Mouse (Mus musculus) heart, adult 2 months (tissue): ENCODE data around the gene Chd3. TPM values are rescaled to one million over a fixed set of nuclear protein-coding genes. Genes with fewer than 3 reads are reported as not detected.

Source experiments
- DNase-seq, 2 experiments: peaks; one replicate each; pipeline ENCODE4 v3.0.0; 2021
- H3K27ac ChIP-seq: fragments of 200-600 bp; 2 replicates; pipeline ENCODE4 v1.8.1; 2022
- H3K27me3 ChIP-seq: fragments of 200-500 bp; 2 replicates; pipeline ENCODE4 v1.6.1; 2012; ENCODE audit warnings: mild to moderate bottlenecking, low read length, inconsistent platforms, mixed read lengths; ENCODE audit not compliant: control insufficient read depth, insufficient read depth
- H3K36me3 ChIP-seq: fragments of 200-500 bp; 2 replicates; pipeline ENCODE4 v1.6.1; 2012; ENCODE audit warnings: low read length, inconsistent platforms; ENCODE audit not compliant: control insufficient read depth, insufficient read depth
- H3K4me1 ChIP-seq: fragments of 200-500 bp; 2 replicates; pipeline ENCODE4 v1.6.1; 2011; ENCODE audit warnings: low read length; ENCODE audit not compliant: control insufficient read depth, insufficient read depth
- H3K4me3 ChIP-seq: fragments of 200-600 bp; 2 replicates; pipeline ENCODE4 v1.8.1; 2022
- H3K79me2 ChIP-seq: fragments of 200-500 bp; replicated peaks from 2 replicates; pipeline ENCODE4 v1.6.1; 2012; ENCODE audit warnings: mild to moderate bottlenecking, inconsistent platforms, low read length, moderate library complexity, mixed read lengths; ENCODE audit not compliant: control insufficient read depth, insufficient read depth
- H3K9ac ChIP-seq: fragments of 200-500 bp; 2 replicates; pipeline ENCODE4 v1.6.1; 2012; ENCODE audit warnings: low read depth, mild to moderate bottlenecking, control low read depth, inconsistent platforms, low read length, mixed read lengths
- CTCF ChIP-seq: fragments of 200-600 bp; IDR thresholded peaks from 2 replicates; pipeline ENCODE4 v1.8.1; 2022; ENCODE audit warnings: antibody characterized with exemption, mild to moderate bottlenecking, moderate library complexity
- EP300 ChIP-seq: fragments of 200-500 bp; IDR thresholded peaks from 2 replicates; pipeline ENCODE4 v1.6.1; 2011; ENCODE audit warnings: low read depth, low read length, control low read depth; ENCODE audit not compliant: insufficient read depth
- POLR2A ChIP-seq: fragments of 200-500 bp; IDR thresholded peaks from 2 replicates; pipeline ENCODE4 v1.6.1; 2011; ENCODE audit warnings: mild to moderate bottlenecking, low read depth, low read length, control low read depth; ENCODE audit not compliant: insufficient read depth
- WGBS: fragments of 180-500 bp; shearing (Covaris S2); methylation state at CpG from one replicate; pipeline ENCODE4 v1.1.7; 2018; 5-methylcytosine and 5-hydroxymethylcytosine counted together
- intact Hi-C: fragments of 180-260 bp; cut with DNase I; formaldehyde crosslinking; loops from one replicate; pipeline ENCODE4 v1.15.1; 2025
- polyA plus RNA-seq: library from polyadenylated mRNA; depleted of rRNA; stranded (reverse); fragments of >200 nt; gene quantifications from 2 replicates; pipeline ENCODE4 v1.2.3, GENCODE M21; 2012
- total RNA-seq, 2 experiments: library from RNA; stranded (reverse); gene quantifications; 2 replicates each; pipeline ENCODE4 v1.2.3; 2021

Gene Chd3
- total and polyA plus RNA-seq, 3 experiments: 18.3 to 22.2 (median 20.2) TPM

DNA sequence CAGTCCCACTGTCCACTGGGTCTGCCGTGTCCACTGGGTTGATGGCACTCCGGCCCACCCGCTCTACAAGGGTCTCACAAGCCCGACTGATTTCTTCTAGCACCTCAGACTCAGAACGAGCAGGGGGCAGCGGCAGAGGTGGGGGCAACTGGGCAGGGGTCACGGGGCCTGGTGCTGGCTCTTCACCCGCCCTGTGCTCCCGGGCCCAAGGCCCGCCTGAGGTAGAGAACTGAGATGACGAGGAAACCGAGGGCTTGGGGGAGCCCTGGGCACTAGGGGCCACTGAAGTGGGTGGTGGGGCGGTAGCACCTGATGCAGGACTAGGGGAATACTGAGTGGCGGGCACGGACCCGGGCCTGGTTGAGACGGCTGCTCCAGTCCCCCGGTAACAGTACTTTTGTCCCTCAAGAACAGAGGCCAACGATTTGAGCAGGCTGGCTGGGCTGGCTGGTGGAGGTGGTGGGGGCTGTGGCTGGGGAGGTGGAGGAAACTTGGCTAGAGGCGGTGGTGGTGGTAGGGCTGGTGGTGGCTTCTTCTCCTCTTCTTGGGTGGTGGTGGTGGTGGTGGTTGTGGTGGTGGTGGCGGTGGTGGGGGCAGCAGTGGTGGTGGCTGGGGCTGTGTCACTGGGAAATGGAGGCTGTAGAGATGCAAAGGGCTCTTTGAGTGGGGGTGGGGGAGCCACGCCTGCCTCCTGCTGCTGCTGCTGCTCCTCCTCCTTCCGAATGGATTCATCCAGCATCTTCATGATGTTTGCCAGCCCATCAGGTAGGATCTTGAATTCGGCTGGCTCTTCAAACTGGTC, 35.6 kb upstream of the Chd3 start:
- H3K4me3 ChIP-seq: no peak overlapping the region
- no peak overlapping the region for H3K9ac ChIP-seq
- H3K27ac ChIP-seq: no peak overlapping the region
- peaks cover 7% of the 10 kb centered on the region for H3K4me1 ChIP-seq
- DNase-seq: peak in 1 of 2 experiments; percentile 8
- TF ChIP-seq EP300 (no peak), POLR2A (no peak), CTCF (no peak)
- WGBS: 90% methylated on average over 22 of the region's 24 CpGs
- no peaks in the 10 kb centered on the region for H3K27me3 ChIP-seq
- intact Hi-C loops: loop anchor here (10.0 kb wide), 1 partner anchor 300 kb away; no protein-coding TSS in a partner anchor
- H3K79me2 ChIP-seq: no peaks in the 10 kb centered on the region
- peaks cover 3% of the 10 kb centered on the region; the same call in 1 of the 2 replicates for H3K36me3 ChIP-seq

DNA sequence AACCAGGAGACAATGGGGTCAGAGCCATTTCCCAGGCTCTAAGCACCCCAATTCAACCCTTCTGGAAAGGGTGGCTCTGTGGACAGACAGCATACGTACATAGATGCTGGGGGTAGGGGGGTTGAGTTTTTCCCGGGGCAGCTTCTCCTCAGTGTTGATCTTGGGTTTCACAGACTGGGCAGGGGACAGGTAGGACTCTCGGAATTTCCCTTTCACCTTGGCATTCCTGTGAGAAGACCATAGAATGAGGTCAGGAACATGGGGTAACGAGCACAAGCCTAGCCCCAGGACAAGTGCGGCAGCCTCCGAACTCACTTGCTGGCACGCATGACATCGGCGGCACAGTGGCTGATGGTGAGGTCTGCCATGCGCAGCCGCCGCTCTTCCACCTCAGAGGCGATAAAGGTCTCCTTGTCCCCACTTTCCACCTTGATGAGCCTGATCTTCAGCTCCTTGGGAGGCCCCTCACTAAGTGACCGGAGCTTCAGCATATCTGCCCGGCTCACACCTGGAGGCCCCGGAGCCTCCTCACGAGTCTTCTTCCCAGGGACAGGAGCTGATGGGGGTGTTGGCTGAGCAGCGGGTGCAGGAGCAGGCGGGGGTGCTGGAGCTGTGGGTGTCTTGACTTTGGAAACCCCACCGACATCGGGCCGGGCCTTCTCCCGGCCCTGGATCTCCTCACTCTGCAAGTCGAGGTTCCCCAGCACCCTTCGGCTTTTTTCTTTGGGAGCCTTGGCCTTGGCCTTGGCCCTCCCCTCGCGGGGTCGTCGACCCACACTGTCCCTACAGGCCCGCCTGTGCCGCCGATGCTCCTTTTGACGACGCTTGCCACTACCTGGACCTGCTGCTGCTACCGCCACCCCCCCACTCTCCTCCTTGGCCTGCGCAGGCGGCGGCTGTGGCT, 34.7 kb upstream of the Chd3 start:
- Histone ChIP-seq H3K27me3 (no peaks in the 10 kb centered on the region), H3K4me3 (no peak overlapping the region), H3K36me3 (peaks cover 3% of the 10 kb centered on the region; the same call in 1 of the 2 replicates), H3K79me2 (no peaks in the 10 kb centered on the region), H3K9ac (no peak overlapping the region), H3K27ac (no peak overlapping the region), H3K4me1 (peaks cover 7% of the 10 kb centered on the region)
- peak in 1 of 2 experiments; percentile 6 for DNase-seq
- no peak for TF ChIP-seq EP300
- no peak for TF ChIP-seq POLR2A
- TF ChIP-seq CTCF: no peak
- WGBS: 89% methylated on average over 38 of the region's 38 CpGs
- intact Hi-C loops: loop anchor here (10.0 kb wide), 1 partner anchor 299 kb away; no protein-coding TSS in a partner anchor

DNA sequence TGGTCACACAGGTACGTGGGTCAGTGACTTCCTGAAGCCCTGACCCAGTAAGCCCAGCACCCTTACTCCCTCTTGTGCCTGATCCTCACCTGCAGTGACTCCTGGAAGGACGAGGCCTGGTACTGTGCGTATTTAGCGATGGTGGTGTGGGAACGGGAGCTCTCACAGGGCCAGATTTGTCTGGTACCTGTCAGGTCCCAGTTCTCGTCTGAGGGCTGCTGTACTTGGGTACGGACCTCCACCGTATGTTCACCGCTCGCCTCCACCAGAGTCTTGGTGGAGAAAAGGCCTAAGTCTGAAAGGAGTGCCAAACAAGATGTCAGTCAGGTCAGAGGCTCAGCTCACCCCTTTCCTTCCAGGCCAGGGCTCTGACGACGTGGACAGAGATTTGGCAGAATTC, 32.8 kb upstream of the Chd3 start:
- H3K36me3 ChIP-seq: no peaks in the 10 kb centered on the region
- intact Hi-C loops: loop anchor here (1.0 to 10.0 kb wide), 4 partner anchors 17 to 297 kb away; no protein-coding TSS in a partner anchor
- H3K4me1 ChIP-seq: peaks cover 3% of the 10 kb centered on the region
- peak in 1 of 2 experiments; percentile 8 for DNase-seq
- no peak overlapping the region for H3K27ac ChIP-seq
- TF ChIP-seq POLR2A (0 out of 2 replicates have a peak, but pooled peaks have one; percentile 22), CTCF (no peak), EP300 (no peak)
- H3K79me2 ChIP-seq: no peaks in the 10 kb centered on the region
- H3K9ac ChIP-seq: no peak overlapping the region
- no peaks in the 10 kb centered on the region for H3K27me3 ChIP-seq
- no peak overlapping the region for H3K4me3 ChIP-seq
- 83% methylated on average over 12 of the region's 12 CpGs for WGBS

DNA sequence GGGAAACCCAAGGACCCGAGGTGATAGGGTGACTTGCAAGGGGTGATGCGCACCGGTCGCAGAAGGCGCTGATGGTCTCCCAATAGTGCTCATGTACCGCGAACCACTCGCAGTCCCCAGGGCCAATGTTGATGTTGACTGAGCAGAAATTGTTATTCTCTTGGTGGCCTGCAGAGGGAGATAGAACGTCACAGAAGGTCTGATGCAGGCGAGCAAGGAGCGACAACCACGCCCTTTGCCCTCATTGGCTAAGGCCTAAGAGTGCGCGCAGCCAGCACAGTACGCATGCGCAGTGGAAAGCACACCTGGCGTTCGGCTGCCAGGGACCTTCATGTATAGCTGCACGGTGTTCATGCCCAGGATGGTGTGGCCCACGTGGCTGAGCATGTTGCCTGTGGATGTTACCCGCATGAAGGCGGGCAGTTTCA, 32.0 kb upstream of the Chd3 start:
- Histone ChIP-seq H3K79me2 (no peaks in the 10 kb centered on the region), H3K4me3 (no peak overlapping the region), H3K27ac (peak overlapping the region; percentile 42), H3K36me3 (no peaks in the 10 kb centered on the region), H3K27me3 (no peaks in the 10 kb centered on the region), H3K9ac (no peak overlapping the region), H3K4me1 (peaks cover 3% of the 10 kb centered on the region)
- peak; percentile 100 for TF ChIP-seq EP300
- TF ChIP-seq CTCF: peak; percentile 94
- TF ChIP-seq POLR2A: peak; percentile 64; the same call in 1 of the 2 replicates
- DNase-seq: peak; percentile 82 to 89
- intact Hi-C loops: loop anchor here (1.0 to 10.0 kb wide), 4 partner anchors 18 to 296 kb away; no protein-coding TSS in a partner anchor
- WGBS: 17% methylated on average over 22 of the region's 22 CpGs

DNA sequence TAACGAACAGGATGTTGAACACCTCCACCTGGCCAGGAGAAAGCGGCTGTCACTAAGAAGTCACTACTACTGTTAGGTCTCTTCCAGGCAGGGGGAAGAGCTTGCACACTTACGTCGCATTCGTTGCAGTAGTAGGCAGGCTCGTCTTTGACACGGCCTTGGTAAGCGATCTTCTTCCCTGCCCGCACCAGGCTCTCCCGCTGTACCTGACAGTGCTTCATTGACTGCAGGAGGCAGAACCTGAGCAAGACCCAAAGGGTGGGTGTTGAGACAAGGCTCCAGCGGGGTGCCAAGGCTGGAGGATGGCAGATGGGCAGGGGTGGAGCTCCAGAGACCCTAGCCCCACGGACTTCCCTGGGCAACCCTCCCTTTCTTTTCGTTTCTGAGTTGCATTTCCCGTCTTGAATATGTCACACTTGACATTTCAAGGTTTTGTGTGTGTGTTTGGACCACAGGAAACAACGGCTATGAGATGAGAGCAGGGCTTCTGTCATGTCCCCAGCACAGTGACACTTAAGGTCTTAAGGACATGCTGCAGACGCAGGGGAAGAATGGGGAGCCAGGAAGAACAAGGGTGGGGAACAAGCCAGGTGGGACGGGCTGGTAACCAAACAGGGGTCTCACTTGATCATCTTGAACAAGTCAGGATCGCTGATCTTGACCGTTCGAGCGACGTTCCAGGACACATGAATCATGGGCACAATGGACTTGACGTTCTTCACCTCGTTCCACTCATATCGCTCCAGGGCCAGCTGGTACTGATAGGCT, 31.1 kb upstream of the Chd3 start:
- H3K27ac ChIP-seq: peak overlapping the region; percentile 100
- 81% methylated on average over 25 of the region's 25 CpGs for WGBS
- TF ChIP-seq EP300 (no peak), POLR2A (no peak), CTCF (no peak)
- H3K36me3 ChIP-seq: no peaks in the 10 kb centered on the region
- intact Hi-C loops: loop anchor here (10.0 kb wide), 1 partner anchor 295 kb away; no protein-coding TSS in a partner anchor
- peak in 1 of 2 experiments; percentile 6 for DNase-seq
- H3K9ac ChIP-seq: peak overlapping the region; percentile 23; the same call in 1 of the 2 replicates
- H3K79me2 ChIP-seq: no peaks in the 10 kb centered on the region
- H3K4me3 ChIP-seq: no peak overlapping the region
- no peaks in the 10 kb centered on the region for H3K27me3 ChIP-seq
- peaks cover 3% of the 10 kb centered on the region for H3K4me1 ChIP-seq
